Mouse (Mus musculus) brain, embryonic 14.5 days (tissue): Measurements from ENCODE around the gene Cdk7.

Source experiments
- CTCF ChIP-seq: fragments of 200-500 bp; IDR thresholded peaks from 2 replicates; pipeline ENCODE4 v1.5.1; 2012; ENCODE audit warnings: inconsistent platforms, mild to moderate bottlenecking, moderate library complexity, borderline replicate concordance; ENCODE audit not compliant: insufficient read depth, insufficient read length; ENCODE audit errors: extremely low read depth
- POLR2A ChIP-seq: fragments of 200-500 bp; IDR thresholded peaks from 2 replicates; pipeline ENCODE4 v1.6.1; 2012; ENCODE audit warnings: mild to moderate bottlenecking, inconsistent platforms, borderline replicate concordance; ENCODE audit not compliant: poor library complexity, insufficient read depth, insufficient read length, severe bottlenecking; ENCODE audit errors: extremely low read depth

DNA sequence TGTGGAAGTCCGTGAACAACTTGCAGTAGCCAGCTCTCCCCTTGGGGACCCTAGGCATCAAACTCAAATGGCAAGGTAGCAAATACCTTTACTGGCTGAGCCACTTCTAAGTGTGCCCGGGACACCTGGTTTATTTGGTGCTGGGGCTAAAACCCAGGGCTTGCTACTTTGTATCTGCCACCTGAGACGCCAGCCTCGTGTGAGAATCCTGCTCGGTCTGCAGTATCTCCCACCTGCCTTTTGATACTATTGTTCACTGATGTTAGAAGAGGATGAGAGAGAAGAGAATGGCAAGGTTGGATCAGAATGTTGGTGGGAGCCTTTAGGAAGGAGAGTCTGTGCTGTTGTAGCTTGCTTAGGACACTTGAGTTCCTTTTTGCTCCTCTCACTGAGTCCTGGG lies 72.6 kb downstream of the Cdk7 start:
- TF ChIP-seq CTCF: no peak
- TF ChIP-seq POLR2A: no peak
